Mouse (Mus musculus) MEL (cell line): ENCODE measurements around the gene Csn1s2b. TPM values are rescaled to one million over a fixed set of nuclear protein-coding genes. Genes with fewer than 3 reads are reported as not detected.
"Not testable (repeated sequence)": the region's sequence is repeated elsewhere in the genome, so short reads cannot be mapped to it uniquely, and the experiment has no call there.

Experiments used
- DNase-seq: peaks from one replicate; pipeline ENCODE4 v3.0.0; 2011; ENCODE audit warnings: low read depth, low spot score
- H3K27ac ChIP-seq: 2 replicates; pipeline ENCODE4 v1.5.1; 2012; ENCODE audit warnings: low read depth, mild to moderate bottlenecking, control low read depth, low read length, moderate library complexity; ENCODE audit not compliant: control insufficient read depth
- H3K27me3 ChIP-seq, 2 experiments: fragments of 150-350 bp in 1 of 2; sonication (generic) in 1 of 2; 2 replicates each; pipeline ENCODE4 v1.6.1; 2012; ENCODE audit warnings: low read length in 2 of 2, mild to moderate bottlenecking in 2 of 2, improper control_type of control experiment in 1 of 2, moderate library complexity in 1 of 2; ENCODE audit not compliant: insufficient read depth in 2 of 2, control insufficient read depth in 1 of 2
- H3K36me3 ChIP-seq, 2 experiments: 2 replicates each; pipeline ENCODE4 v1.6.1; 2012 to 2014; ENCODE audit warnings: low read length in 2 of 2, improper control_type of control experiment in 1 of 2, inconsistent platforms in 1 of 2, mild to moderate bottlenecking in 1 of 2; ENCODE audit not compliant: insufficient read depth in 2 of 2, control insufficient read depth in 1 of 2
- H3K4me1 ChIP-seq, 2 experiments: fragments of 150-350 bp in 1 of 2; sonication (generic) in 1 of 2; 2 replicates each; pipeline ENCODE4 v1.6.1; 2012; ENCODE audit warnings: low read length in 2 of 2, improper control_type of control experiment in 1 of 2, mild to moderate bottlenecking in 1 of 2; ENCODE audit not compliant: insufficient read depth in 2 of 2, control insufficient read depth in 1 of 2
- H3K4me3 ChIP-seq, 2 experiments: fragments of 150-350 bp in 1 of 2; sonication (generic) in 1 of 2; 2 replicates each; pipeline ENCODE4 v1.5.1; 2012; ENCODE audit warnings: low read depth in 2 of 2, low read length in 2 of 2, mild to moderate bottlenecking in 2 of 2, moderate library complexity in 2 of 2, control low read depth in 1 of 2, improper control_type of control experiment in 1 of 2; ENCODE audit not compliant: control insufficient read depth in 1 of 2, insufficient read depth in 1 of 2
- H3K79me2 ChIP-seq: 2 replicates; pipeline ENCODE4 v1.6.1; 2012; ENCODE audit warnings: mild to moderate bottlenecking, low read length, moderate library complexity; ENCODE audit not compliant: control insufficient read depth, poor library complexity, insufficient read depth
- H3K9ac ChIP-seq: 2 replicates; pipeline ENCODE4 v1.6.1; 2012; ENCODE audit warnings: low read depth, mild to moderate bottlenecking, control low read depth, low read length, moderate library complexity; ENCODE audit not compliant: control insufficient read depth, poor library complexity, severe bottlenecking
- H3K9me3 ChIP-seq: fragments of 150-350 bp; sonication (generic); replicated peaks from 2 replicates; pipeline ENCODE4 v1.6.1; 2012; ENCODE audit warnings: mild to moderate bottlenecking, low read length, improper control_type of control experiment, moderate library complexity; ENCODE audit not compliant: insufficient read depth
- BHLHE40 ChIP-seq: IDR thresholded peaks from 2 replicates; pipeline ENCODE4 v1.6.1; 2012; ENCODE audit warnings: low read depth, mild to moderate bottlenecking, inconsistent platforms, low read length, improper control_type of control experiment, borderline replicate concordance
- CHD1 ChIP-seq: IDR thresholded peaks from 2 replicates; pipeline ENCODE4 v1.6.1; 2012; ENCODE audit warnings: low read depth, mild to moderate bottlenecking, inconsistent platforms, low read length, improper control_type of control experiment
- CHD2 ChIP-seq: IDR thresholded peaks from 2 replicates; pipeline ENCODE4 v1.6.1; 2011; ENCODE audit warnings: low read length, improper control_type of control experiment
- CTCF ChIP-seq, 3 experiments: IDR thresholded peaks in 2 of 3; conservative IDR thresholded peaks in 1 of 3; 2 replicates each; pipeline ENCODE4 v1.5.1; 2011 to 2012; ENCODE audit warnings: low read length in 3 of 3, low read depth in 2 of 3, mild to moderate bottlenecking in 2 of 3, improper control_type of control experiment in 1 of 3, inconsistent platforms in 1 of 3, mixed read lengths in 1 of 3, moderate library complexity in 1 of 3; ENCODE audit not compliant: control insufficient read depth in 1 of 3, insufficient read depth in 1 of 3, poor library complexity in 1 of 3, severe bottlenecking in 1 of 3
- E2F4 ChIP-seq: IDR thresholded peaks from 2 replicates; pipeline ENCODE4 v1.6.1; 2011; ENCODE audit warnings: low read depth, low read length, improper control_type of control experiment, borderline replicate concordance
- GATA1 ChIP-seq: IDR thresholded peaks from 2 replicates; pipeline ENCODE4 v1.6.1; 2011; ENCODE audit warnings: low read depth, low read length, improper control_type of control experiment
- MEF2A ChIP-seq: IDR thresholded peaks from 2 replicates; pipeline ENCODE4 v1.6.1; 2014; ENCODE audit warnings: low read depth, mild to moderate bottlenecking, inconsistent platforms, low read length, improper control_type of control experiment; ENCODE audit not compliant: poor library complexity, insufficient replicate concordance, severe bottlenecking; ENCODE audit errors: extremely low read depth
- MYC ChIP-seq: IDR thresholded peaks from 2 replicates; pipeline ENCODE4 v1.6.1; 2011; ENCODE audit warnings: low read depth, mild to moderate bottlenecking, low read length, improper control_type of control experiment, moderate library complexity
- NRF1 ChIP-seq: IDR thresholded peaks from 2 replicates; pipeline ENCODE4 v1.6.1; 2014; ENCODE audit warnings: low read depth, mild to moderate bottlenecking, inconsistent platforms, low read length, improper control_type of control experiment, moderate library complexity; ENCODE audit not compliant: poor library complexity, insufficient read depth, severe bottlenecking
- RAD21 ChIP-seq: IDR thresholded peaks from 2 replicates; pipeline ENCODE4 v1.6.1; 2011; ENCODE audit warnings: mild to moderate bottlenecking, low read depth, low read length, improper control_type of control experiment
- SMC3 ChIP-seq: IDR thresholded peaks from 2 replicates; pipeline ENCODE4 v1.6.1; 2011; ENCODE audit warnings: low read depth, low read length, improper control_type of control experiment
- TAL1 ChIP-seq: IDR thresholded peaks from 2 replicates; pipeline ENCODE4 v1.6.1; 2012; ENCODE audit warnings: mild to moderate bottlenecking, inconsistent platforms, low read length, moderate library complexity, mixed read lengths
- ZNF384 ChIP-seq: IDR thresholded peaks from 2 replicates; pipeline ENCODE4 v1.6.1; 2012; ENCODE audit warnings: low read depth, mild to moderate bottlenecking, inconsistent platforms, low read length, improper control_type of control experiment
- polyA plus RNA-seq, 2 experiments: library from polyadenylated mRNA; stranded (reverse) in 1 of 2; unstranded in 1 of 2; fragments of >175 nt in 1 of 2; fragments of >200 nt in 1 of 2; gene quantifications; 2 replicates each; pipeline versions ENCODE4 v1.2.1 to v1.2.4; 2012; ENCODE audit warnings: low replicate concordance in 2 of 2, low read depth in 1 of 2; ENCODE audit not compliant: insufficient read length in 2 of 2, insufficient read depth in 1 of 2, missing spikeins in 1 of 2
- total RNA-seq: library from RNA; depleted of rRNA; stranded (reverse); fragments of 300-350 nt; gene quantifications from 2 replicates; pipeline ENCODE4 v1.2.3, GENCODE M21; 2012; rRNA removed

The Csn1s2b gene
- total RNA-seq (not detected in 2 replicates), polyA plus RNA-seq (not detected)

DNA sequence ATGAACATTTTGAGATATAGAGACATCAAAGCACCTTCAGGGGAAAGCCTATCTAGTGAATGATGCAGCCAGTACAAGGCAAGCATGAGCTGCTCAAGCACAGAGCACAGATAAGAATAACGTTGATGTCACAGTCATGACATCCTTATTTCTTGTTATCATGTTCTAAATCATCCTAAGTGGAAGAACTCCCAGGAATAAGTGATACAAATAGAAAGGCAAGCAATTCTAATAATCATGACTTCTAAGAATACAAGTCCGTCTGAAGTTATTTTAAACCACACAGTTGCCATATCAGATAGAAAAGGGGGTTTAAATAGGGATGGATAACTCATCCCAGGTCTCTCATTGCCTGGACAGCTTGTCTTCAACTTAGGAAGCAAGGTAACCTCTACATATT lies at the start of gene Csn1s2b:
TSS of gene Csn1s2b (plus strand) at position 301 of the 400 bp plus-strand sequence.
- Histone ChIP-seq H3K27me3 (no peaks in the 10 kb centered on the region), H3K79me2 (no peaks in the 10 kb centered on the region), H3K9me3 (no peaks in the 10 kb centered on the region), H3K27ac (no peak within 1 kb of the TSS), H3K4me3 (no peak within 1 kb of the TSS), H3K4me1 (no peaks in the 10 kb centered on the region), H3K36me3 (no peaks in the 10 kb centered on the region), H3K9ac (no peak within 1 kb of the TSS)
- TF ChIP-seq E2F4, result no peak
- TF ChIP-seq TAL1, result no peak
- no peak for TF ChIP-seq GATA1
- TF ChIP-seq BHLHE40, result no peak
- TF ChIP-seq ZNF384, result no peak
- no peak for TF ChIP-seq CHD1
- TF ChIP-seq MYC, result no peak
- no peak for TF ChIP-seq RAD21
- no peak for TF ChIP-seq CTCF (IDR thresholded peaks at IDR 0.05 in 2 of 3, conservative IDR thresholded peaks at IDR 0.05 in 1 of 3; ENCODE audit: control insufficient read depth in 1 of 3, insufficient read depth in 1 of 3, low read depth in 2 of 3, low read length in 3 of 3, poor library complexity in 1 of 3, severe bottlenecking in 1 of 3)
- TF ChIP-seq NRF1, result no peak
- no peak for TF ChIP-seq SMC3
- no peak for TF ChIP-seq CHD2
- DNase-seq, result no peak

DNA sequence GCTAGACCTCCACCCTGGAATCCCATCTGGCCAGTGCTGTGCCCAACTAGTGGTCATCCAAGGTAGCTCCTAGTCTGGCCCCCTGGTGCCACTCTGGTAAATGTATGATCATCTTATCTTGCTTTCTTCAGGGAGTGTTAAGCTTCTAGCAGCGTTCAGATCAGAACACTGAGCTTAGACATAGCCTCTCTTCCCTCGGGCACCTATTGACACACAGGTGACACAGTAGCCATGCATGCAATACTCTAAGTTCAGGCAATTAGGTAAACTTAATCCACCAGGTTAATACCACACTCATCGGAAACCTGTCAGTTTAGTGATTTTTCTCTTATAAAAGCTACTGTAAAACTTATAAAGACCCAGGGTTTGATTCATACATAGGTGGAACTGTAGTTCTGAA lies 43.3 kb upstream of the Csn1s2b start:
- TF ChIP-seq MEF2A, result no peak
- TF ChIP-seq SMC3, result no peak
- no peak overlapping the region for H3K27ac ChIP-seq

DNA sequence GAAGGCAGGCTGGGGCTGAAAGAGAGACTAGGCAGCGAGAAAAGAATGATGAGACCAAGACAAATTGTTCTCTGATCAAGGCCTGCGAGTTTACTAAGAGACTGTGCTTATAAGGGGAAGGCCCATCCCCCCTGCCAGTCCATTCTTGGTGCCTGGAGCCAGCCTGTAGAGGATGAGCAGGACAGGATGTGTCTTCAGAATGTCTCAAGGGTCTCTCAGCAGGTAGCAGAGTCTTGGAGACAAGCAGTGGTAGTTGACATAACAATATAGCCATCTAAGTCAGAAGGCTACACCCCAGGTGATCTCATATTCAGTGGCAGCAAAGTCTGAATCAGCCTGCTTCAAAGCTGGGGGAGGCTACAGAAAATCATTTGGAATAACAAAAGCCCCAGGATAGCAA lies 35.7 kb upstream of the Csn1s2b start:
- not testable (repeated sequence) for H3K4me3 ChIP-seq, DNase-seq, H3K4me1 ChIP-seq, H3K9me3 ChIP-seq, H3K9ac ChIP-seq, H3K27me3 ChIP-seq, H3K27ac ChIP-seq, H3K79me2 ChIP-seq, H3K36me3 ChIP-seq

More for the DNA sequence above, 43.3 kb upstream of the Csn1s2b start:
- H3K27me3 ChIP-seq, result no peaks in the 10 kb centered on the region
- H3K4me1 ChIP-seq, result no peaks in the 10 kb centered on the region
- H3K36me3 ChIP-seq, result no peaks in the 10 kb centered on the region
- no peak overlapping the region for H3K4me3 ChIP-seq
- no peak overlapping the region for H3K9ac ChIP-seq
- no peaks in the 10 kb centered on the region for H3K9me3 ChIP-seq
- no peak for DNase-seq
- no peaks in the 10 kb centered on the region for H3K79me2 ChIP-seq
